In genomic region chr16:23503351-23503750, GRCm38 (mm10) we compare ENCODE assay signal across 13 mouse cellular contexts. TPM values are rescaled to one million over a fixed set of nuclear protein-coding genes. Genes with fewer than 3 reads are reported as not detected.
"Had no signal": no experiment of that assay in that cellular context is flagged by ENCODE, and none has a peak within 500 bp of the region (broad histone marks: within the 10 kb centered on the region; RNA-seq: fewer than 3 reads in every experiment).

No protein-coding gene starts in this region.

- H3K4me3 ChIP-seq: layer of hippocampus, adult 2 months; limb, embryonic 12.5 days; liver, embryonic 12.5 days; lung, embryonic 15.5 days; megakaryocyte, embryonic 14.5 days had no signal

- H3K27ac ChIP-seq: layer of hippocampus, adult 2 months; limb, embryonic 12.5 days; liver, embryonic 12.5 days; lung, embryonic 15.5 days; macrophage; stomach, postnatal 0 days had no signal

- H3K9ac ChIP-seq: limb, embryonic 12.5 days; liver, embryonic 12.5 days; lung, embryonic 15.5 days had no signal

- DNase-seq: kidney, adult 18-20 months; kidney, postnatal 10 days; kidney, postnatal 4 days; lung, postnatal 14 days; thymus, postnatal 4 days had no signal

- ATAC-seq: liver, embryonic 12.5 days had no signal

- H3K9me3 ChIP-seq: limb, embryonic 12.5 days; liver, embryonic 12.5 days; lung, embryonic 15.5 days; megakaryocyte, embryonic 14.5 days had no signal

- H3K4me1 ChIP-seq: megakaryocyte, embryonic 14.5 days had no signal

- H3K4me2 ChIP-seq: limb, embryonic 12.5 days; liver, embryonic 12.5 days; lung, embryonic 15.5 days had no signal

- H3K36me3 ChIP-seq: limb, embryonic 12.5 days; liver, embryonic 12.5 days; lung, embryonic 15.5 days had no signal

- H3K27me3 ChIP-seq: limb, embryonic 12.5 days; liver, embryonic 12.5 days; lung, embryonic 15.5 days had no signal

RNA-seq across cellular contexts. Expression of gene Masp1, which starts 17.3 kb away (rescaled TPM):
- total RNA-seq: neutrophil, adult 5-6 weeks had no signal
